Mouse (Mus musculus) ES-E14 (cell line): Measurements from ENCODE around the gene 1110051M20Rik. TPM values are rescaled to one million over a fixed set of nuclear protein-coding genes. Genes with fewer than 3 reads are reported as not detected.

Source experiments
- DNase-seq: peaks from one replicate; pipeline ENCODE4 v3.0.0-alpha.2; 2013; ENCODE audit warnings: low read depth, low spot score
- H3K27ac ChIP-seq: 2 replicates; pipeline ENCODE4 v1.5.1; 2012; ENCODE audit warnings: low read depth, mild to moderate bottlenecking, low read length, moderate library complexity, mixed read lengths; ENCODE audit not compliant: poor library complexity, insufficient read depth, severe bottlenecking
- H3K36me3 ChIP-seq: 2 replicates; pipeline ENCODE4 v1.6.1; 2012; ENCODE audit warnings: mild to moderate bottlenecking, low read length, moderate library complexity, mixed read lengths; ENCODE audit not compliant: control insufficient read depth, poor library complexity, insufficient read depth, severe bottlenecking
- H3K4me1 ChIP-seq, 2 experiments: fragments of 150-350 bp in 1 of 2; sonication (generic) in 1 of 2; 2 replicates each; pipeline ENCODE4 v1.6.1; 2012; ENCODE audit warnings: low read length in 2 of 2, mild to moderate bottlenecking in 1 of 2, mixed read lengths in 1 of 2; ENCODE audit not compliant: control insufficient read depth in 2 of 2, insufficient read depth in 2 of 2, poor library complexity in 1 of 2
- H3K4me3 ChIP-seq, 2 experiments: fragments of 150-350 bp in 1 of 2; sonication (generic) in 1 of 2; 2 replicates each; pipeline ENCODE4 v1.5.1; 2012; ENCODE audit warnings: low read length in 2 of 2, low read depth in 1 of 2, mild to moderate bottlenecking in 1 of 2, mixed read lengths in 1 of 2; ENCODE audit not compliant: insufficient read depth in 1 of 2, poor library complexity in 1 of 2, severe bottlenecking in 1 of 2
- H3K9ac ChIP-seq: 2 replicates; pipeline ENCODE4 v1.6.1; 2012; ENCODE audit warnings: low read depth, mild to moderate bottlenecking, low read length, mixed read lengths; ENCODE audit not compliant: poor library complexity, insufficient read depth, severe bottlenecking
- H3K9me3 ChIP-seq: fragments of 150-350 bp; sonication (generic); 2 replicates; pipeline ENCODE4 v1.6.1; 2012; ENCODE audit warnings: low read depth, mild to moderate bottlenecking, low read length; ENCODE audit not compliant: control insufficient read depth, insufficient read depth
- CHD2 ChIP-seq: IDR thresholded peaks from 2 replicates; pipeline ENCODE4 v1.6.1; 2014; ENCODE audit warnings: mild to moderate bottlenecking, low read depth, low read length, inconsistent platforms
- HCFC1 ChIP-seq: IDR thresholded peaks from 2 replicates; pipeline ENCODE4 v1.6.1; 2012; ENCODE audit warnings: low read length, inconsistent platforms, borderline replicate concordance; ENCODE audit not compliant: insufficient read depth
- MAFK ChIP-seq: IDR thresholded peaks from 2 replicates; pipeline ENCODE4 v1.6.1; 2014; ENCODE audit warnings: mild to moderate bottlenecking, low read depth, low read length, inconsistent platforms; ENCODE audit not compliant: insufficient read depth
- ZC3H11A ChIP-seq: IDR thresholded peaks from 2 replicates; pipeline ENCODE4 v1.6.1; 2012; ENCODE audit warnings: low read depth, mild to moderate bottlenecking, inconsistent platforms, low read length, borderline replicate concordance
- ZNF384 ChIP-seq: IDR thresholded peaks from 2 replicates; pipeline ENCODE4 v1.6.1; 2012; ENCODE audit warnings: low read depth, low read length, inconsistent platforms
- in situ Hi-C, 2 experiments: fragments of 600-800 bp; cut with MboI; formaldehyde crosslinking; loops; one replicate each; pipeline ENCODE4 v1.15.1; 2025; ENCODE audit warnings: low sequenced_read_pairs in 2 of 2, inconsistent platforms in 1 of 2; ENCODE audit not compliant: unreplicated experiment in 2 of 2
- total RNA-seq: library from RNA; depleted of rRNA; stranded (reverse); fragments of 300-350 nt; gene quantifications from 2 replicates; pipeline ENCODE4 v1.2.3, GENCODE M21; 2012

1110051M20Rik gene
- total RNA-seq, 1 experiment, result 12.4 TPM

DNA sequence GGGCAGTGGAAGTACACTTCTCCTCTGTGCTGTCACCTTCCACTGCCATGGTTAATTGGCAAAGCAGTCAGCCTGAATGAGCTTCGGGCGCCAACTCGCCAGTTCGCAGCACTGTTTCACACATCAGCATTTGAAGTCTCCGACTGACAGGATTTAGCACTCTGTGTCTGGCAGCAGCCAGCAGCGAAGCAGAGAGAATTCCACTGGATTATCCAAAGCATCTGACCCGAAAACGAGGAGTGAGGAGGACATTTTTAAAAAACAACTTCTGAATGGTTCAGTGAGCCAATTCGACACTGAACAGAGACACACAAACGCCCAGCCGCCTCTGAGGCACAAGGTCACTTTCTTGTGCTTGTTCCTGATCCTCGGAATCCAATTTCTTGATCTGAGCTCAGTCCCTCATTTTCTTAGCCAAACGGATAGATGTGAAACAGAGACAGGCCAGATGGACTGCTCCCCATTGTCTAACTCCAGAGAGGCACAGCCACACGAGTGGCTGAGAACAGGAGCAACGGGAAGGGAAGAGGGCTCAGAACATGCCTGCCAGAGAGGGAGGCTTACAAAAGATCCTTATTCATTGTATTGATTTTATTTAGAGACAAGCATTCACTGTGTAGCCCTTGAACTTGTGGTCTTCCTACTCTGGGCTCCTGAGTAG is 119.6 kb downstream of the 1110051M20Rik start:
- Histone ChIP-seq H3K36me3 (no peaks in the 10 kb centered on the region), H3K9me3 (no peaks in the 10 kb centered on the region), H3K27ac (no peak overlapping the region), H3K4me1 (no peaks in the 10 kb centered on the region), H3K4me3 (no peak overlapping the region), H3K9ac (no peak overlapping the region)
- DNase-seq, result no peak
- TF ChIP-seq ZNF384 (no peak), HCFC1 (no peak), MAFK (no peak), ZC3H11A (no peak), CHD2 (no peak)
- in situ Hi-C loops, result no loop called here

DNA sequence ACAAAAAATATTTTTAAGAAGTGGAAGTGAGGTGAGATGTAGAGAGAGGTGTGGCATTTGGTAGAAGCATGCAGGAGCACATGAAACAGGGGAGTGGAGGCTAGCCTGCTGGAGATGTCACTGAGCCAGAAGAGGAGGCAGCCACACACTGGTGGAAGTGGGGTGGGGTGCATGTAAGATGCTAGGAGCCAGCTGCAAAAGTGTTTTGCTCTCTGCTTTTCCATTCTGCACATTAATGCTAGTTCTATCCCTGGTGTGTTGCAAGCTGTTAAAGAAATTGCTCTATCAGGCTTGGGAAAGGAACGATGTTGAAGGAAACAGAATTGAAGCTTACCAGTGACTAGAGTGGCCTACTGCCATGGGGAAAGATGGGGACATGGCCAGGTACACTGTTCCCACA is 120.2 kb downstream of the 1110051M20Rik start:
- in situ Hi-C loops, result no loop called here
- no peaks in the 10 kb centered on the region for H3K36me3 ChIP-seq
- TF ChIP-seq CHD2, result no peak
- no peak for TF ChIP-seq HCFC1
- no peak for TF ChIP-seq ZC3H11A
- no peak for TF ChIP-seq ZNF384
- no peak for TF ChIP-seq MAFK
- DNase-seq, result no peak
- H3K27ac ChIP-seq, result no peak overlapping the region
- no peaks in the 10 kb centered on the region for H3K9me3 ChIP-seq
- no peak overlapping the region for H3K4me3 ChIP-seq
- no peak overlapping the region for H3K9ac ChIP-seq
- no peaks in the 10 kb centered on the region for H3K4me1 ChIP-seq

DNA sequence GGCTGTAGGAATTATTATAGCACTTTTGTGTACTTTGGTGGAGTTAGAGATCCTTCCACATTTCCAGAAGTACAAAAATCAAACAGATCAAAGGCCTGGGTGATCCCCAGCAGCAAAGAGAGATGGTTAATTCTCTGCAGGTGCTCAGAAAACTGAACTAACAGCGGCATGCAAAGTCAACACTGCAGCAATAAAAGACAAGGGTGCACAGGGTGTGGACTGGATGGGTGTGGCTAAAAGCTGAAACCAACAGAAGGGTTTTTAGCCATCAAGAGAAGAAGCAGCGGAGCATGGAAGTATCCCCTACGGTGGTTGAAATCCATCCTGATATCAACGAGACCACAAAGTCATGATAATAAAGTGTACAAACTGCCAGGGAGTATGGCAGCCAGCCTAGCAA is 122.0 kb downstream of the 1110051M20Rik start:
- DNase-seq, result no peak

DNA sequence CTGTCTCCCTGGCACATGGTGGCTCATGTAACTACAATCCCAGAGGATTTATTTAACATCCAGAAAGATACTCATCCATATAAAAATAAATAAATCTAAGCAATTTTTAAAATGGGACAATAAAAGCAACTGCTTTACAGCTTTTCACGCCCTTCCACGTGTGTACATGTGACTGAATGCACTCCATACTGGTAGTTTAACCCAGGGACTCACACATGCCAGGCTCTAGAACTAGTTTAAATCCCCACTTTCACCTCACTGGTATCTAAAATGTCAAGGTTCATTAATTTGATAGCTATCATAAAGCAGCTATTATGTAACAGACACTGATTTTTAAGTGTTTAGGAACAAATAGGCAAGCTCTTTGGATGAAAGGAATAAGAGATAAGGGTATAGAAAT is 122.6 kb downstream of the 1110051M20Rik start:
- H3K9ac ChIP-seq, result no peak overlapping the region
- H3K27ac ChIP-seq, result no peak overlapping the region
- H3K4me1 ChIP-seq, result no peaks in the 10 kb centered on the region
- DNase-seq, result no peak
- H3K36me3 ChIP-seq, result no peaks in the 10 kb centered on the region
- in situ Hi-C loops, result no loop called here
- no peak for TF ChIP-seq ZC3H11A
- no peak for TF ChIP-seq CHD2
- no peak for TF ChIP-seq HCFC1
- TF ChIP-seq ZNF384, result no peak
- no peak for TF ChIP-seq MAFK
- H3K9me3 ChIP-seq, result no peaks in the 10 kb centered on the region
- H3K4me3 ChIP-seq, result no peak overlapping the region

More for the DNA sequence above, 122.0 kb downstream of the 1110051M20Rik start:
- Histone ChIP-seq H3K36me3 (no peaks in the 10 kb centered on the region), H3K9ac (no peak overlapping the region), H3K27ac (no peak overlapping the region), H3K9me3 (no peaks in the 10 kb centered on the region), H3K4me3 (no peak overlapping the region), H3K4me1 (no peaks in the 10 kb centered on the region)
- in situ Hi-C loops, result no loop called here
- TF ChIP-seq ZC3H11A (no peak), ZNF384 (no peak), HCFC1 (no peak), MAFK (no peak), CHD2 (no peak)
